Mouse (Mus musculus): ENCODE results near the gene Gm8113. TPM values are rescaled to one million over a fixed set of nuclear protein-coding genes. Genes with fewer than 3 reads are reported as not detected.

Gene Gm8113
- total RNA-seq (2023) = under 1 TPM; 0.39 to 0.76 TPM

GRCm38 (mm10) chr14:43924688-43925403 lies at the start of gene Gm8113:
TSS of gene Gm8113 (plus strand) at chr14:43925390.

GRCm38 (mm10) chr14:43875417-43875816 lies 49.8 kb upstream of the Gm8113 start, which contains the start of gene Ear1:
TSS of gene Ear1 (minus strand) at chr14:43875517.

GRCm38 (mm10) chr14:43923459-43923858 lies 1.7 kb upstream of the Gm8113 start, which contains the start of gene Ear10:
TSS of gene Ear10 (minus strand) at chr14:43923559.

GRCm38 (mm10) chr14:43956769-43957168 lies 31.6 kb downstream of the Gm8113 start, which contains the start of gene Ang5:
TSS of gene Ang5 (plus strand) at chr14:43957069.

Other genes with a start within 250 kb of the Gm8113 start
- gene Gm8165, start 248.2 kb upstream of the Gm8113 start, total RNA-seq (2023) = not detected
- gene Gm7324, start 227.6 kb upstream of the Gm8113 start, total RNA-seq (2023) = 1 to 10 TPM in 1 of 2 experiments, not detected in 1; 1.2 TPM
- gene Gm16506, start 197.9 kb upstream of the Gm8113 start, total RNA-seq (2023) = not detected
- not detected for gene Gm6526, start 177.5 kb upstream of the Gm8113 start, total RNA-seq (2023)
- not detected for gene Gm8180, start 140.6 kb upstream of the Gm8113 start, total RNA-seq (2023)
- 10 to 100 TPM; 25.4 to 27.6 TPM for gene Ear1, start 49.9 kb upstream of the Gm8113 start, total RNA-seq (2023)
- not detected for gene Ear10, start 1.8 kb upstream of the Gm8113 start, total RNA-seq (2023)
- not detected for gene Ang5, start 31.7 kb downstream of the Gm8113 start, total RNA-seq (2023)
- not detected for gene Ang6, start 76.9 kb downstream of the Gm8113 start, total RNA-seq (2023)
- gene Ear2, start 177.3 kb downstream of the Gm8113 start, total RNA-seq (2023) = 100 to 1,000 TPM; 405 to 452 TPM
- gene Gm3327, start 198.5 kb downstream of the Gm8113 start, total RNA-seq (2023) = not detected

All from monocyte, adult 59 days (primary cell).